Mouse (Mus musculus) lung, postnatal 0 days (tissue): ENCODE results near the gene Grin2c. TPM values are rescaled to one million over a fixed set of nuclear protein-coding genes. Genes with fewer than 3 reads are reported as not detected.

Experiments used
- ATAC-seq: fragments of 200-750 bp; cut with Nextera tagmentation; 2 replicates; pipeline ENCODE4 v1.8.0; 2017; ENCODE audit warnings: moderate library complexity
- DNase-seq: peaks from one replicate; pipeline ENCODE4 v3.0.0-alpha.2; 2016; ENCODE audit warnings: low spot score
- H3K27ac ChIP-seq: fragments of 300-500 bp; sonication (generic); 2 replicates; pipeline ENCODE4 v1.5.1; 2014; ENCODE audit warnings: antibody characterized with exemption, mild to moderate bottlenecking, low read length, mixed read lengths
- H3K27me3 ChIP-seq: fragments of 300-500 bp; sonication (generic); replicated peaks from 2 replicates; pipeline ENCODE4 v1.6.1; 2014; ENCODE audit warnings: low read length, mixed read lengths; ENCODE audit not compliant: insufficient read depth
- H3K36me3 ChIP-seq: fragments of 300-500 bp; sonication (generic); 2 replicates; pipeline ENCODE4 v1.6.1; 2014; ENCODE audit warnings: low read length, mixed read lengths; ENCODE audit not compliant: insufficient read depth
- H3K4me1 ChIP-seq: fragments of 300-500 bp; sonication (generic); 2 replicates; pipeline ENCODE4 v1.6.1; 2014; ENCODE audit warnings: antibody characterized with exemption, low read depth, low read length, mixed read lengths; ENCODE audit not compliant: insufficient read depth
- H3K4me2 ChIP-seq: fragments of 300-500 bp; sonication (generic); replicated peaks from 2 replicates; pipeline ENCODE4 v1.6.1; 2014; ENCODE audit warnings: low read depth, mild to moderate bottlenecking, low read length, moderate library complexity, mixed read lengths
- H3K4me3 ChIP-seq: fragments of 300-500 bp; sonication (generic); 2 replicates; pipeline ENCODE4 v1.5.1; 2014; ENCODE audit warnings: low read depth, low read length
- H3K9ac ChIP-seq: fragments of 300-500 bp; sonication (generic); replicated peaks from 2 replicates; pipeline ENCODE4 v1.6.1; 2014; ENCODE audit warnings: low read depth, mild to moderate bottlenecking
- H3K9me3 ChIP-seq: fragments of 300-500 bp; sonication (generic); 2 replicates; pipeline ENCODE4 v1.6.1; 2016; ENCODE audit warnings: low read length, mixed read lengths
- CTCF ChIP-seq: IDR thresholded peaks from 2 replicates; pipeline ENCODE4 v1.5.1; 2016; ENCODE audit warnings: antibody characterized with exemption, mild to moderate bottlenecking
- EP300 ChIP-seq: IDR thresholded peaks from 2 replicates; pipeline ENCODE4 v1.6.1; 2016; ENCODE audit warnings: antibody characterized with exemption, mild to moderate bottlenecking, control low read depth
- WGBS: fragments of 180-500 bp; shearing (Covaris S2); extraction: QIAGEN DNeasy Blood & Tissue Kit; methylation state at CpG from one replicate; pipeline ENCODE4 v1.1.7; 2014; 5-methylcytosine and 5-hydroxymethylcytosine counted together
- polyA plus RNA-seq: library from polyadenylated mRNA; unstranded; fragments of >200 nt; fragmentation: Nextera tagmentation; extraction: Ambion mirVana; gene quantifications from 2 replicates; pipeline ENCODE4 v1.2.1, GENCODE M21; 2015

Gene Grin2c
- polyA plus RNA-seq, 1 experiment from 2014 or later: 0.11 TPM

- DNase-seq (peak; percentile 45), ATAC-seq (no peak; the same call in 1 of the 2 replicates)
- H3K4me3 ChIP-seq: no peak overlapping the region
- TF ChIP-seq EP300 (no peak), CTCF (no peak)
- 0 out of 2 replicates have a peak, but pooled peaks cover 5% of the 10 kb centered on the region for H3K27me3 ChIP-seq
- no peak overlapping the region for H3K9ac ChIP-seq
- no peak overlapping the region for H3K27ac ChIP-seq
- peaks cover 10% of the 10 kb centered on the region; the same call in 1 of the 2 replicates for H3K4me1 ChIP-seq
- no peaks in the 10 kb centered on the region for H3K36me3 ChIP-seq
- WGBS: 42% methylated on average over 14 of the region's 14 CpGs
- H3K9me3 ChIP-seq: no peaks in the 10 kb centered on the region
- no peak overlapping the region for H3K4me2 ChIP-seq
Measured at GRCm38 (mm10) chr11:115292631-115293375, 25.8 kb upstream of the Grin2c start.

GRCm38 (mm10) chr11:115291503-115291902, 24.5 kb upstream of the Grin2c start:
- H3K9ac ChIP-seq: no peak overlapping the region
- 70% methylated on average over 10 of the region's 10 CpGs for WGBS
- no peak overlapping the region for H3K4me2 ChIP-seq
- H3K9me3 ChIP-seq: no peaks in the 10 kb centered on the region
- H3K36me3 ChIP-seq: no peaks in the 10 kb centered on the region
- TF ChIP-seq CTCF (no peak), EP300 (no peak)
- no peak for ATAC-seq
- H3K4me1 ChIP-seq: 0 out of 2 replicates have a peak, but pooled peaks cover 4% of the 10 kb centered on the region
- H3K27me3 ChIP-seq: no peaks in the 10 kb centered on the region
- no peak overlapping the region for H3K4me3 ChIP-seq
- no peak for DNase-seq
- H3K27ac ChIP-seq: peak overlapping the region; percentile 14; the same call in 1 of the 2 replicates

GRCm38 (mm10) chr11:115290919-115291318, 23.9 kb upstream of the Grin2c start:
- 0 out of 2 replicates have a peak, but pooled peaks cover 4% of the 10 kb centered on the region for H3K4me1 ChIP-seq
- H3K4me3 ChIP-seq: no peak overlapping the region
- H3K27me3 ChIP-seq: no peaks in the 10 kb centered on the region
- ATAC-seq (peak; percentile 90), DNase-seq (peak; percentile 91)
- no peak overlapping the region for H3K4me2 ChIP-seq
- H3K27ac ChIP-seq: 0 out of 2 replicates have a peak overlapping the region, but pooled peaks have one; percentile 51
- TF ChIP-seq CTCF: no peak
- TF ChIP-seq EP300: peak; percentile 55
- H3K36me3 ChIP-seq: no peaks in the 10 kb centered on the region
- no peak overlapping the region for H3K9ac ChIP-seq
- no peaks in the 10 kb centered on the region for H3K9me3 ChIP-seq
- 42% methylated on average over 6 of the region's 6 CpGs for WGBS

- no peak overlapping the region for H3K4me3 ChIP-seq
- TF ChIP-seq CTCF (no peak), EP300 (no peak)
- H3K9ac ChIP-seq: no peak overlapping the region
- H3K9me3 ChIP-seq: no peaks in the 10 kb centered on the region
- no peak overlapping the region for H3K4me2 ChIP-seq
- no peaks in the 10 kb centered on the region for H3K36me3 ChIP-seq
- DNase-seq (no peak), ATAC-seq (no peak)
- H3K27me3 ChIP-seq: no peaks in the 10 kb centered on the region
- peak overlapping the region; percentile 51 for H3K27ac ChIP-seq
- 90% methylated on average over 1 of the region's 1 CpGs for WGBS
- 0 out of 2 replicates have a peak, but pooled peaks cover 4% of the 10 kb centered on the region for H3K4me1 ChIP-seq
Measured at GRCm38 (mm10) chr11:115290314-115290713, 23.3 kb upstream of the Grin2c start.

GRCm38 (mm10) chr11:115289885-115290284, 22.8 kb upstream of the Grin2c start:
- no peak for ATAC-seq
- WGBS: 61% methylated on average over 8 of the region's 8 CpGs

GRCm38 (mm10) chr11:115288305-115288704, 21.3 kb upstream of the Grin2c start:
- Histone ChIP-seq H3K4me2 (no peak overlapping the region), H3K27me3 (no peaks in the 10 kb centered on the region), H3K36me3 (no peaks in the 10 kb centered on the region), H3K4me3 (no peak overlapping the region), H3K27ac (no peak overlapping the region), H3K9ac (no peak overlapping the region), H3K4me1 (0 out of 2 replicates have a peak, but pooled peaks cover 4% of the 10 kb centered on the region), H3K9me3 (no peaks in the 10 kb centered on the region)
- DNase-seq: no peak
- no peak for TF ChIP-seq EP300
- no peak for TF ChIP-seq CTCF
- 86% methylated on average over 2 of the region's 2 CpGs for WGBS
- no peak for ATAC-seq

More at GRCm38 (mm10) chr11:115289885-115290284, 22.8 kb upstream of the Grin2c start:
- Histone ChIP-seq H3K9ac (no peak overlapping the region), H3K27me3 (no peaks in the 10 kb centered on the region), H3K4me2 (no peak overlapping the region), H3K4me1 (0 out of 2 replicates have a peak, but pooled peaks cover 4% of the 10 kb centered on the region), H3K36me3 (no peaks in the 10 kb centered on the region), H3K27ac (no peak overlapping the region), H3K4me3 (no peak overlapping the region), H3K9me3 (no peaks in the 10 kb centered on the region)
- TF ChIP-seq CTCF: no peak
- no peak for TF ChIP-seq EP300
- DNase-seq: peak; percentile 36
